Mouse (Mus musculus) ES-Bruce4 (cell line): ENCODE results near the gene Lifr.

Experiments
- CTCF ChIP-seq: IDR thresholded peaks from one replicate; pipeline ENCODE4 v1.8.1; 2011; ENCODE audit warnings: low read depth, low read length
- EP300 ChIP-seq: IDR thresholded peaks from 2 replicates; pipeline ENCODE4 v1.6.1; 2011; ENCODE audit warnings: low read depth, low read length; ENCODE audit not compliant: insufficient read depth

GRCm38 (mm10) chr15:7129127-7129943 is 38.9 kb downstream of the Lifr start:
- TF ChIP-seq EP300 = no peak
- no peak for TF ChIP-seq CTCF
